Mouse (Mus musculus) heart, adult 8-10 months (tissue): Measurements from ENCODE around the gene Lrif1. TPM values are rescaled to one million over a fixed set of nuclear protein-coding genes. Genes with fewer than 3 reads are reported as not detected.
"Not testable (repeated sequence)": the region's sequence is repeated elsewhere in the genome, so short reads cannot be mapped to it uniquely, and the experiment has no call there.

Source experiments
- DNase-seq: peaks from one replicate; pipeline ENCODE4 v3.0.0; 2022; ENCODE audit warnings: low spot score
- total RNA-seq, 4 experiments: library from RNA; stranded (reverse); gene quantifications; 2 replicates each; pipeline ENCODE4 v1.2.4; 2022

The Lrif1 gene
- 10 to 100 TPM in 3 of 4 experiments, 1 to 10 TPM in 1; 9.1 to 13.4 (median 12.2) TPM for total RNA-seq

GRCm38 (mm10) chr3:106684830-106685229 is at the start of gene Lrif1:
Lrif1 (plus strand) TSS chr3:106684987.
- peak; percentile 48 for DNase-seq

- not testable (repeated sequence) for DNase-seq
These were observed 12.0 kb upstream of the Lrif1 start for GRCm38 (mm10) chr3:106672811-106673210.

DNA sequence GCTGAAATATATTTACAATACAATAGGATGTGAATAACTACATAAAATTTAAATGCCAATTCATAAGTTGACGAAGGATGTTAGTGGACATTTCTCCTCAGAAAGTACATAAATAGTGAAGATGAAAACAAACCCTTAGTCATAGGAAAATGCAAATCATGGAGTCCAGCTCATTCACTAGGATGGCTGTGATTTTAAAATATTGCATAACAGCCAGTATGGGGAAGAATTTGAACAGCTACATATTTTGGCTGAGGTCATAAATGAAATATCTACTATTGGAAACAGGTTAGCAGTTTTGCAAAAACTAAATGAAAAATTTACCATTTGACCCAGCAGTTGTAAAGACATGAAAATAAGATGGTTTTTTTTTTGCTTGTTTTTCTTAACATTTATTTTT is 594 bp downstream of the Lrif1 start:
- DNase-seq: no peak

DNA sequence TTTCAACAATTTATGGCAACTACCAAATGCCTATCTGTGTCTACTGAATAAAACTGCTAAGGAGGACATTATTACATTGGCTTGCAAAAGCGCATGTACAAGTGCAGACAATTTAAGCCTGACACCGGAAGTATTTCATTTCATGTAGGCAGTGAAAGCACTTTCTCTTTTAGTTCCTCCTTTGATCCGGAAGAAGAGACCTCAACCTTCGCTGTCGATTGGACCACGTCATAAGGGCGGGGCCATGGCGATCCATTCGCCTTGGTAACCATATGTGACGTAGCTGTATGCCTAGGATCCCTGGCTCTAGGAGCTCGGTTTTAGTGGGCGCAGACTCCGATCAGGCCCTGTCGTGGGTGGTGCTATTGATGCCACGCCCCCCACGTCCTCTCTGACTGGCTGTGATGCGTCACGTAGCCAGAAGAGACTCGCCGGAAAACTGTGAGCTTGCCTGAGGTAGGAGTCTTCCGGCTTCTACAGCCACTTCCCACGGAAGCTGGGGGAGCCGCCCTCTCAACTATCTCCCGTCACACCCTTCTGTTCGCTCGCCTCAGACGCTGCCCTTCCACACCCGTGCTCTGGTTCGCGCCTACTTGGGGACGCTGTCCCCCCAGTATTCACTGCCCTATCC is 36.7 kb downstream of the Lrif1 start:
- peak; percentile 98 for DNase-seq

- peak; percentile 76 for DNase-seq
These were observed 37.5 kb downstream of the Lrif1 start for GRCm38 (mm10) chr3:106722028-106722945.

GRCm38 (mm10) chr3:106755898-106756297 is 71.1 kb downstream of the Lrif1 start:
- no peak for DNase-seq

GRCm38 (mm10) chr3:106771834-106772233 is 87.0 kb downstream of the Lrif1 start:
- DNase-seq: no peak

DNA sequence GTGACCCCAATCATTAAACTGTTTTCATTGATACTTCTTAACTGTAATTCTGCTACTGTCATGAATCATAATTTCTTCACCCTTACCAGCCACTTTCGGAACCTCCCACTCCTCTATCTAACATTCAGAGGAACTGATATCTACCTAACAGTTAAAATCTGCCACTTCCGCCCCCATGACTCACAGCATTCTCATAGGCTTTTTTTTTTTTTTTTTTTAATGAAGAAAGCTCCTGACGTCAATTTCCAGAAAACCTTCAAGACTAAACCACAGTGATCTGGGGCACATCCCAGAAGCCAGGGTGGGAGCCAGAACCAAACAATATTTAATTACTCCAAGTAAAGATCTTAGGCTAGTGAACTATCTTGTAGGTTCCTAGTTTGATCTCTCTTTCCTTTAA is 100.3 kb downstream of the Lrif1 start:
- DNase-seq: no peak

Other genes starting within 250 kb of the Lrif1 start
- gene Dennd2d, start 202.6 kb upstream of the Lrif1 start, total RNA-seq: under 1 TPM; 0.53 to 0.79 (median 0.69) TPM
- 100 to 1,000 TPM in 1 of 4 experiments, 10 to 100 TPM in 3; 84.7 to 105 (median 96.1) TPM for gene Dram2, start 137.2 kb upstream of the Lrif1 start, total RNA-seq
- 10 to 100 TPM; 15.9 to 23.5 (median 18.3) TPM for gene Cept1, start 137.2 kb upstream of the Lrif1 start, total RNA-seq
- gene Cd53, start 105.2 kb downstream of the Lrif1 start, total RNA-seq: 1 to 10 TPM; 2.7 to 6.5 (median 3.6) TPM
- not detected for gene Olfr266, start 141.3 kb downstream of the Lrif1 start, total RNA-seq